Mouse (Mus musculus) brain, embryonic 14.5 days (tissue): ENCODE data around the gene Thsd4. TPM values are rescaled to one million over a fixed set of nuclear protein-coding genes. Genes with fewer than 3 reads are reported as not detected.

Source experiments
- DNase-seq: peaks from one replicate; pipeline ENCODE4 v3.0.0-alpha.2; 2011; ENCODE audit warnings: low read depth
- CTCF ChIP-seq: fragments of 200-500 bp; IDR thresholded peaks from 2 replicates; pipeline ENCODE4 v1.5.1; 2012; ENCODE audit warnings: inconsistent platforms, mild to moderate bottlenecking, moderate library complexity, borderline replicate concordance; ENCODE audit not compliant: insufficient read depth, insufficient read length; ENCODE audit errors: extremely low read depth
- POLR2A ChIP-seq: fragments of 200-500 bp; IDR thresholded peaks from 2 replicates; pipeline ENCODE4 v1.6.1; 2012; ENCODE audit warnings: mild to moderate bottlenecking, inconsistent platforms, borderline replicate concordance; ENCODE audit not compliant: poor library complexity, insufficient read depth, insufficient read length, severe bottlenecking; ENCODE audit errors: extremely low read depth
- polyA plus RNA-seq: library from polyadenylated mRNA; depleted of rRNA; stranded (reverse); fragments of >200 nt; gene quantifications from 2 replicates; pipeline ENCODE4 v1.2.3, GENCODE M21; 2012

Gene Thsd4
- polyA plus RNA-seq, 1 experiment: 7.9 TPM

- no peak for TF ChIP-seq CTCF
- peak; percentile 94 for DNase-seq
Measured at GRCm38 (mm10) chr9:60480052-60480451, 41.8 kb downstream of the Thsd4 start.

DNA sequence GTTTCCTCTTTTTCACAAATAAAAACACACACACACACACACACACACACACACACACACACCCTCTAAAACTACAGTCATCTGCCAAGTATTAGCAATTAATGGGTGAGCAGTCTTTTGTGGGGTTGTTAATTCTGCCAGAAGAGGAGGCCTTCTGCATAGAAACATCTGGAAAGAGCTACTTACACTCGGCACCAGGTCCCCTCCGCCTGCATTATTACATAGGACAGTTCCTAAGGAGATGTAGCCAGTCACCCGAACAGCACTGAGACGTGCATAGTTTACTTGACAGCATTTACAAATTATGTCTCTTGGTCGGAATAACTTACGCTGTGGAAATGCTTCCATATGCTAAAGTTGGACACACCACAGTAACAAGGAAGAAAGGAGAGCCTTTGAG is 43.0 kb downstream of the Thsd4 start:
- no peak for DNase-seq
- TF ChIP-seq CTCF: no peak
- no peak for TF ChIP-seq POLR2A

GRCm38 (mm10) chr9:60477991-60478750 is 43.7 kb downstream of the Thsd4 start:
- no peak for DNase-seq
- no peak for TF ChIP-seq POLR2A
- no peak for TF ChIP-seq CTCF

DNA sequence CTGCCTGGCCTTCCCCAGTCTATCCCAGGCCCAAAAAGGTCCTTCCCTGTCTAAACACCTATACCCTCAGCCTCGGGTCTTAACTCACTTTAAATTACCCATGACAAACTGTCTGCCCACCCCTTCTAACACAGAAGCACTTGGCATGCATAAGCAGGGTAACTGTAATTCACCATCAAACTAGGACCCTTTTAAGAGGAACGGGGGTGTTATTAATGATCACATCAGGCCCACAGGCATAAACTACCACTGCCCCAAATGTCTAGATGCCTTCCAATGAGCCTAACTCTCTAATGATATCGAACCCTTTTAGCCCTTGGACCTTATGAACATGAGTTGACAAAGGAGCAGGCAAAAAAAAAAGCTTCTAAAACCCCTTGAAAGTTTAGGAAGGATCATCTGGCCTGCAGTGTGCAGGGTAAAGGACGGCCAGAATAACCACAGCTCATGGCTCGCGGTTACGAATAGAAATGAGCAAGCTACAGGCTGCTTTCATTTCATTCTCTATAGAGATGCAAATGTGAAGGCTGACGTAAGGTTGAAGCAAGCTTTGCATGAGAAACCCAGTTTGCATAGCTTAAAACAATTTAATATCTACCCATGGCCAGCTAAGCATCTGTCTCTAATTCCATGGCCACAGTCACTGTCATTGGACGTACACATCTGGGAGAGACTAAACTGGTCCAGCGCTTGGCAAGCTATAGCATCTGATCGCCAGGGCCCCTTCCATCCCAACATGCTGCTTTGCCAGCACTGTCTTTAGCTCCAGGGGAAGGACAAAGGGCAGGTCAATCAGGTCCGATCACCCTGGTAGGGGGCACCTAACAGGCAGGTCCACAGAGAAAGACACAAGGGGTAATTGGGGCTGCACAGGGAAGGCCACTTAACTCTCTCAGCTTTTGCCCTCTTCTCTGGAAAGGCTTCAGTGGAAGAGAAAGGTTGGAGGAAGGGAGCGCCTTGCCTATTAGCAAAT is 61.5 kb downstream of the Thsd4 start:
- peak; percentile 92 for DNase-seq
- TF ChIP-seq CTCF: no peak
- no peak for TF ChIP-seq POLR2A

DNA sequence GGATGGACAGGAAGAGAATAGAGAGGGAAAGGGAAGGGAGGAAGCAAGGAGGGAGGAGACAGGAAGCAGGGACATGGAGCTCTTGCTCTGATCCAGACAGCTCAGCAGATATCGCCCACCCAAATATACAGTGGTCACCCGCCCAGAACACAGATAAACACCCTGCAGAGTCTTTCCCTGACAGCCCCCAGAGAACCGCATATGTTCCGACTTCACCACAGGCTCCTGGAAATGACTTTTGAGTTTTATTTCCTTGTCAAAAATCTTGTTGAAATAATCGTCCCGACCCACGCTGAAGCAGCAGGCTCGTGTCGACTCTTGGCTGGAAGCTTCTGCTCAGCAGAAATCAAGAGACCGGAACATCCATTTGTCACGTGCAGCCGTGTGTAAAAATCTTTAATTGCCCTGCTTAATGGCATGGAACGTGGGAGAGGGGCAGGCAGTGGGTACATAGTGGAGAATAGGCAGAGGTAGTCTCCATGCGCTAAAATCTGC is 63.3 kb downstream of the Thsd4 start:
- TF ChIP-seq POLR2A: no peak
- TF ChIP-seq CTCF: no peak

GRCm38 (mm10) chr9:60457359-60458210 is 64.3 kb downstream of the Thsd4 start:
- no peak for TF ChIP-seq POLR2A
- no peak for TF ChIP-seq CTCF
- peak; percentile 95 for DNase-seq

More for the DNA sequence above, 63.3 kb downstream of the Thsd4 start:
- DNase-seq: peak; percentile 80

DNA sequence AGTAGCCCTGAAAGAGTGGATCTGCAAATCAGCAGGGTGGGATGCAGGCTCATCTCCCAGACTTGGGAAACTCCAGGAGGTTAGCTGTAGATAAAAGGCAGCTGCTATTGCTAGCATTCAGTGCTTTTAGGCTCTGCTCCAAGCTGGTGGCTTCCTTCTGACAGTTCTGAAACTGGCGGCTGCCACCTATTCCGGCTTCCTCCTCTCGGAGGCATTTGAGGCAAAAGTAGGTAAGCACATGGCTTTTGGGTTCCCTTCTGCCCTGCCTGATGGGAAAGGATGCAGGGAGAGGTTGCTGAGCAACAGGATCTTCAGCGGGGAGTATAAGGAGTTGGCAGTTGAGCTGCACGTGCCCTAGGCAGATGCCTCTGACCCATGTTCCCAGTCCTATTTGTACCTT is 65.2 kb downstream of the Thsd4 start:
- no peak for TF ChIP-seq CTCF
- no peak for TF ChIP-seq POLR2A
- DNase-seq: peak; percentile 65

- TF ChIP-seq POLR2A (no peak), CTCF (no peak)
Measured at GRCm38 (mm10) chr9:60454406-60455076, 67.3 kb downstream of the Thsd4 start.

DNA sequence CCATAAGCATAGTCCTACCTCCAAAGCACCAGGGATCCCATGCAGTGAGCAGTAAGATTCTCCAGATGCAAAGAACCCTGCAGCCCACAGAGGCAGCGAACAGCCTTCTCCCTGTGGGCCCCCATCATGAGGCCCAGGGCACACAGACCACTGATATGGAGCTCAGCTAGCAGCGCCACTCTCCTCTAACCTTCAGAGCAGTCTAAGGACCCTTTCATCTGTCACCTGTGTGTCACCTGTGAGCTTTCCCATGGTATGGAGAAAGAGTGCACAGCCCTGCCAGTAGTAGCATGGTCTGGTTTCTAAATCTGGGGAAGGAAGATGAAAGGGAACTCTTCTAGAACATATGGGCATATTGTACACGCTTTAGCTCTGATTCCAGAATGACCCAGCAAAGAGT is 72.3 kb downstream of the Thsd4 start:
- TF ChIP-seq CTCF (no peak), POLR2A (no peak)

More at GRCm38 (mm10) chr9:60454406-60455076, 67.3 kb downstream of the Thsd4 start:
- DNase-seq: peak; percentile 23

GRCm38 (mm10) chr9:60445821-60446220 is 76.0 kb downstream of the Thsd4 start:
- DNase-seq: peak; percentile 79
- TF ChIP-seq CTCF (no peak), POLR2A (no peak)

More for the DNA sequence above, 72.3 kb downstream of the Thsd4 start:
- no peak for DNase-seq
